Mouse (Mus musculus) hindbrain, embryonic 11.5 days (tissue): Measurements from ENCODE around the gene Tulp2. TPM values are rescaled to one million over a fixed set of nuclear protein-coding genes. Genes with fewer than 3 reads are reported as not detected.
A peak's percentile ranks its signal among the peaks of the same experiment; 100 is the strongest.
"Not testable (repeated sequence)": the region's sequence is repeated elsewhere in the genome, so short reads cannot be mapped to it uniquely, and the experiment has no call there.

ENCODE experiments used
- ATAC-seq: fragments of 200-750 bp; cut with Nextera tagmentation; 2 replicates; pipeline ENCODE4 v1.8.0; 2017; ENCODE audit warnings: mild to moderate bottlenecking, moderate TSS enrichment, moderate library complexity; ENCODE audit not compliant: low FRiP score
- DNase-seq: peaks from one replicate; pipeline ENCODE4 v3.0.0-alpha.2; 2015; ENCODE audit warnings: low spot score
- H3K27ac ChIP-seq: fragments of 300-500 bp; sonication (generic); 2 replicates; pipeline ENCODE4 v1.5.1; 2014; ENCODE audit warnings: mild to moderate bottlenecking, low read depth, low read length
- H3K27me3 ChIP-seq: fragments of 300-500 bp; sonication (generic); 2 replicates; pipeline ENCODE4 v1.6.1; 2014; ENCODE audit warnings: mild to moderate bottlenecking, low read length, moderate library complexity, mixed read lengths; ENCODE audit not compliant: control insufficient read depth, insufficient read depth
- H3K36me3 ChIP-seq: fragments of 300-500 bp; sonication (generic); 2 replicates; pipeline ENCODE4 v1.6.1; 2014; ENCODE audit warnings: mild to moderate bottlenecking, low read length, moderate library complexity, mixed read lengths; ENCODE audit not compliant: control insufficient read depth, insufficient read depth
- H3K4me1 ChIP-seq: fragments of 300-500 bp; sonication (generic); replicated peaks from 2 replicates; pipeline ENCODE4 v1.6.1; 2014; ENCODE audit warnings: low read length, mixed read lengths; ENCODE audit not compliant: control insufficient read depth, insufficient read depth
- H3K4me2 ChIP-seq: fragments of 300-500 bp; sonication (generic); replicated peaks from 2 replicates; pipeline ENCODE4 v1.6.1; 2014; ENCODE audit warnings: mild to moderate bottlenecking, low read depth, low read length
- H3K4me3 ChIP-seq: fragments of 300-500 bp; sonication (generic); 2 replicates; pipeline ENCODE4 v1.5.1; 2014; ENCODE audit warnings: low read depth, low read length
- H3K9ac ChIP-seq: fragments of 300-500 bp; sonication (generic); 2 replicates; pipeline ENCODE4 v1.6.1; 2014; ENCODE audit warnings: low read depth, low read length
- H3K9me3 ChIP-seq: fragments of 300-500 bp; sonication (generic); 2 replicates; pipeline ENCODE4 v1.6.1; 2016; ENCODE audit warnings: low read length; ENCODE audit not compliant: control insufficient read depth
- WGBS: fragments of 180-500 bp; shearing (Covaris S2); extraction: QIAGEN DNeasy Blood & Tissue Kit; methylation state at CpG from one replicate; pipeline ENCODE4 v1.1.7; 2014; 5-methylcytosine and 5-hydroxymethylcytosine counted together
- polyA plus RNA-seq: library from polyadenylated mRNA; unstranded; fragments of >200 nt; fragmentation: Nextera tagmentation; extraction: Ambion mirVana; gene quantifications from 2 replicates; pipeline ENCODE4 v1.2.1, GENCODE M21; 2014

Gene Tulp2
- polyA plus RNA-seq, 1 experiment from 2014 or later: 0.40 TPM

DNA sequence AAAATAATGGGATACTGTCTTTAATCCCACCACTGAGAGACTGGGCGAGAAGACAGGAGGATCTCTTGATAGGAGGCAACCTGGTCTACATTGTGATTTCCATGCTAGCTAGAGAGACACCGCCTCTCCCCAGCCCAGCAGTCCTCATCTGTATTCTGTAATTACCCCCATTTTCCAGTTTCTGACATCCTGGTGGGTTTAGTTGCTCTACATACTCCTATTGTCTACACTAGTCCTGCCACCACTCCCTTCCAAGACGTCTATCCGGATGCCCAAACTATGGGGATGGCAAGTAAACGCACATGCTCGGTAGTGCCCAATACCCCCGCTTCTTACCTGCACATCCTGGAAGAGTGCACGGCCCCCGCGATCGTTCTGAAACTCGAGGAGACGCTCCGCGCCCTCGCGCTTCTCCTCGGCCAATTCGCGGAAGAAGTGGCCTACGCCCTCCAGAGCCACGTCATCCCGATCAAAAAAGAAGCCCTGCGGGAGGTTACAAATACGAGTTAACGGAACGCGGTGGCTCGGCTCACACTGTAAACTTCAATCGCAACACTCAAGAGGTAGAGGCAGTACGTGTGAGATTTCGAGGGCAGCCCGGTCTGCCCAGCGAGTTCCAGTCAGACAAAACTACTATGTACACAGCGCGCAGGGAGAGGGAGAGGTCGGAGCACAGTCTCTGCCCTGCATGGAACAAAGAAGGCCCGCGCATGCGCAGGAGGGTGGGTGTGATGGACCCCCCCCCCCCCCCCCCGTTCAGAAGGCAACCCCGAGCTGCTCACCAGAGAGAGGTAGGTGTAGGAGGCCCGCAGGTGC lies 22.7 kb upstream of the Tulp2 start:
- ATAC-seq (peak; percentile 80), DNase-seq (peak; percentile 92)
- Histone ChIP-seq H3K36me3 (peaks cover 8% of the 10 kb centered on the region), H3K27ac (peak overlapping the region; percentile 67), H3K4me1 (peaks cover 16% of the 10 kb centered on the region), H3K9ac (peak overlapping the region; percentile 92), H3K4me3 (peak overlapping the region; percentile 84), H3K4me2 (peak overlapping the region; percentile 64), H3K27me3 (no peaks in the 10 kb centered on the region), H3K9me3 (no peaks in the 10 kb centered on the region)
- WGBS: 1% methylated on average over 38 of the region's 43 CpGs

GRCm38 (mm10) chr7:45459564-45460140 lies 22.0 kb upstream of the Tulp2 start, which contains the start of gene Ftl1:
TSS of gene Ftl1 (minus strand) at chr7:45459884.
- peaks cover 16% of the 10 kb centered on the region for H3K4me1 ChIP-seq
- ATAC-seq (peak; percentile 96), DNase-seq (peak; percentile 98)
- H3K4me3 ChIP-seq: peak within 1 kb of the TSS; percentile 84
- WGBS: under 1% methylated on average over 26 of the region's 37 CpGs
- H3K9me3 ChIP-seq, H3K27me3 ChIP-seq, H3K36me3 ChIP-seq: not testable (repeated sequence)
- H3K27ac ChIP-seq: peak within 1 kb of the TSS; percentile 84
- peak within 1 kb of the TSS; percentile 92 for H3K9ac ChIP-seq
- H3K4me2 ChIP-seq: peak within 1 kb of the TSS; percentile 64

GRCm38 (mm10) chr7:45460377-45460776 lies 21.3 kb upstream of the Tulp2 start:
- no peaks in the 10 kb centered on the region for H3K9me3 ChIP-seq
- H3K9ac ChIP-seq: peak overlapping the region; percentile 59
- peak overlapping the region; percentile 49 for H3K4me2 ChIP-seq
- peaks cover 11% of the 10 kb centered on the region; the same call in 1 of the 2 replicates for H3K36me3 ChIP-seq
- H3K27me3 ChIP-seq: no peaks in the 10 kb centered on the region
- H3K27ac ChIP-seq: peak overlapping the region; percentile 84
- H3K4me1 ChIP-seq: peaks cover 17% of the 10 kb centered on the region
- 76% methylated on average over 7 of the region's 7 CpGs for WGBS
- DNase-seq (no peak), ATAC-seq (no peak)
- peak overlapping the region; percentile 84 for H3K4me3 ChIP-seq

DNA sequence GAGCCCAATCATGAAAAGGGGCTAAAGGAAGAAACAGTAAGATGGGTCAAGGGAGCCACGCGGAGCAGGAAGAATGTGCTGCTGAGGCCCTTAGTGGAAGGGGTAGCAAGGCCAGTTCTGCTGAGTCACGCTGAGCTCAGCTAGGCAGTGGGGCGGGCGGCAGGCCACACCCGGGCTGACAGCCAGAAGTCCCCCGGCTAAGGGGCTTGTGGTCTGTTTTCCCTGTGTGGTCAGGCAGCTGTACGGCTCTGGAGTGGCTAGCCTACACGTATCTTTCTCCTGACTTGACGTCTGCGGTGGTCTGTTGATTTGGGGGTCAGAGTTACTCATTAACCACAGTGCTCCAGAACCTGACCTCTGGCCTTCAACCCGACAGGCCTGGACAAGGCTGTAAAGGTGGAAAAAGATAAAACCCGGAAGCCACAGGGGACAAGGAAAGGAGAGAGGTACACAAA lies 20.8 kb upstream of the Tulp2 start:
- no peak for ATAC-seq
- Histone ChIP-seq H3K4me2 (peak overlapping the region; percentile 7; the same call in 1 of the 2 replicates), H3K27ac (peak overlapping the region; percentile 84), H3K36me3 (peaks cover 11% of the 10 kb centered on the region; the same call in 1 of the 2 replicates), H3K4me1 (peaks cover 19% of the 10 kb centered on the region), H3K27me3 (no peaks in the 10 kb centered on the region), H3K4me3 (no peak overlapping the region), H3K9me3 (no peaks in the 10 kb centered on the region), H3K9ac (peak overlapping the region; percentile 25; the same call in 1 of the 2 replicates)
- 24% methylated on average over 13 of the region's 13 CpGs for WGBS
- DNase-seq: peak; percentile 45

DNA sequence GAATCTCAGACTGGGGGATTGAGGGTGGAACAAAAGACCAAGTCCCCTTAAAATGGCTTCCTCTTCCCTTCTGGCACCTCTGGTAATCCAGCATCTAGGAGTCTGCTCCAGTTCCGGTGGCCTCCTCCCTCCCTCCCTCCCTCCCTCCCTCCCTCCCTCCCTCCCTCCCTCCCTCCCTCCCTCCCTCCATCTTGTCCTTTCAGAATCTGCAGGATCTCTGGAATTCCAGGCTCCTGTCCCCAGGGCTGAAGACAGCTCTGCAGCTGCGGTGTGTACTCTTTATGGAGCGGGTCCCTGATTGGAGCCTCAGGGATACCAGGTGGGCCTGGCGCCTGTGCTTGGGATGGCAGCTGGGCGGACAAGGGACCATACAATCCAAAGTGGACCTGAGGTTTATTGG lies 20.4 kb upstream of the Tulp2 start:
- no peak overlapping the region for H3K4me3 ChIP-seq

GRCm38 (mm10) chr7:45461781-45462180 lies 19.9 kb upstream of the Tulp2 start:
- no peak overlapping the region for H3K9ac ChIP-seq
- DNase-seq: no peak
- H3K4me2 ChIP-seq: no peak overlapping the region
- H3K4me1 ChIP-seq: peaks cover 19% of the 10 kb centered on the region
- no peaks in the 10 kb centered on the region for H3K27me3 ChIP-seq
- peaks cover 11% of the 10 kb centered on the region; the same call in 1 of the 2 replicates for H3K36me3 ChIP-seq
- 0 out of 2 replicates have a peak overlapping the region, but pooled peaks have one; percentile 84 for H3K27ac ChIP-seq
- WGBS: 93% methylated on average over 4 of the region's 4 CpGs
- no peaks in the 10 kb centered on the region for H3K9me3 ChIP-seq
- no peak overlapping the region for H3K4me3 ChIP-seq
- ATAC-seq: no peak

More for the DNA sequence above, 20.4 kb upstream of the Tulp2 start:
- Histone ChIP-seq H3K4me2 (no peak overlapping the region), H3K4me1 (peaks cover 19% of the 10 kb centered on the region), H3K9me3 (no peaks in the 10 kb centered on the region), H3K9ac (no peak overlapping the region; the same call in 1 of the 2 replicates), H3K36me3 (peaks cover 11% of the 10 kb centered on the region; the same call in 1 of the 2 replicates), H3K27ac (peak overlapping the region; percentile 84), H3K27me3 (no peaks in the 10 kb centered on the region)
- no peak for ATAC-seq
- DNase-seq: no peak
- 64% methylated on average over 5 of the region's 5 CpGs for WGBS

- Histone ChIP-seq H3K9me3 (no peaks in the 10 kb centered on the region), H3K4me2 (no peak overlapping the region), H3K36me3 (peaks cover 9% of the 10 kb centered on the region; the same call in 1 of the 2 replicates), H3K4me1 (peaks cover 14% of the 10 kb centered on the region), H3K4me3 (no peak overlapping the region), H3K9ac (no peak overlapping the region), H3K27me3 (no peaks in the 10 kb centered on the region), H3K27ac (no peak overlapping the region)
- WGBS: 91% methylated on average over 4 of the region's 4 CpGs
- DNase-seq (no peak), ATAC-seq (no peak)
Measured at GRCm38 (mm10) chr7:45462325-45462724, 19.4 kb upstream of the Tulp2 start.

GRCm38 (mm10) chr7:45462868-45463267 lies 18.8 kb upstream of the Tulp2 start:
- 80% methylated on average over 4 of the region's 4 CpGs for WGBS
- not testable (repeated sequence) for H3K4me2 ChIP-seq, H3K36me3 ChIP-seq, H3K9me3 ChIP-seq, ATAC-seq, H3K27ac ChIP-seq, DNase-seq, H3K4me3 ChIP-seq, H3K9ac ChIP-seq, H3K27me3 ChIP-seq
- H3K4me1 ChIP-seq: peaks cover 11% of the 10 kb centered on the region
